Mouse (Mus musculus): Measurements from ENCODE around the gene Eaf2. TPM values are rescaled to one million over a fixed set of nuclear protein-coding genes. Genes with fewer than 3 reads are reported as not detected.

Eaf2 gene
- polyA plus RNA-seq, 2 experiments: 0.22 to 0.70 TPM

DNA sequence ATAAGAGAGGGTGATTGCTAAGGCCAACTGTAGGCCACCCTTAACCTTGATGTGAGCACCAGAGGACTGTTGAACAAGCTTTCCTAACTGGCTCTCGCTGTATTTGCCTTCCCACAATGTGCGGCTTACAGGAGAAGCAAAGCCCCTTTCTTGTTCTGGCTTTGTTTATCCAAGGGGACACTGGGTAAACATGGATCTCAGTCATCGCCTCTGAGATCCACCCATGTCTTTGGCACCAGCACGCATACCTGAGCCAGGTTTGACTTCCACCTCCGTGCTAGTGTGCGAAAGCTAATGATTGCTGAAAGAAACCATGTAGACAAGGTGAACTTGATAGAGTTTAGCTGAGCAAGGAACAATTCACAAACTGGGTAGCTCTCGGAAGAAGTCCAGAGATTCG is 131.2 kb downstream of the Eaf2 start:
- H3K9me3 ChIP-seq (ENCODE audit: control insufficient read depth, low read length): no peaks in the 10 kb centered on the region
- H3K27me3 ChIP-seq (ENCODE audit: control insufficient read depth, insufficient read depth, low read length): no peaks in the 10 kb centered on the region
- 64% methylated on average over 8 of the region's 8 CpGs for WGBS (ENCODE audit: insufficient replicate concordance)
- no peak for ATAC-seq (ENCODE audit: insufficient read depth)
- no peaks in the 10 kb centered on the region for H3K36me3 ChIP-seq (replicated peaks; ENCODE audit: control insufficient read depth, insufficient read depth, low read depth)
- no peaks in the 10 kb centered on the region for H3K4me1 ChIP-seq (replicated peaks; ENCODE audit: control insufficient read depth in 2 of 2, insufficient read depth in 2 of 2, low read length in 1 of 2)
- no peak overlapping the region for H3K4me3 ChIP-seq (ENCODE audit: insufficient read depth in 1 of 2, low read depth in 2 of 2, low read length in 2 of 2)
- H3K9ac ChIP-seq (replicated peaks): no peak overlapping the region
- DNase-seq (ENCODE audit: low read depth in 3 of 3, low spot score in 3 of 3): no peak
- TF ChIP-seq EP300 (IDR thresholded peaks at IDR 0.05; ENCODE audit: low read depth): no peak
- H3K27ac ChIP-seq: no peak overlapping the region
- no peak overlapping the region for H3K4me2 ChIP-seq (ENCODE audit: low read depth)

Small RNA genes lying within 50 kb of the gene (microRNA-seq; reads per million reads assigned to microRNA genes)
- gene Gm22617: not detected

Other genes starting within 250 kb of the Eaf2 start
- gene Cd86, start 208.9 kb downstream of the Eaf2 start, polyA plus RNA-seq (2012; rRNA removed): 2.6 and 4.8 TPM in 2 replicates
- gene Cd86, start 208.9 kb downstream of the Eaf2 start, polyA plus RNA-seq (2014; fragmentation: Nextera tagmentation; extraction: Ambion mirVana): 7.1 and 7.7 TPM in 2 replicates
- gene Ildr1, start 181.0 kb downstream of the Eaf2 start, polyA plus RNA-seq (2012; rRNA removed): 0.03 and 0.04 TPM in 2 replicates
- 0.05 and 0.08 TPM in 2 replicates for gene Ildr1, start 181.0 kb downstream of the Eaf2 start, polyA plus RNA-seq (2014; fragmentation: Nextera tagmentation; extraction: Ambion mirVana)
- 1.5 and 3.2 TPM in 2 replicates for gene Slc15a2, start 90.0 kb downstream of the Eaf2 start, polyA plus RNA-seq (2012; rRNA removed)
- gene Slc15a2, start 90.0 kb downstream of the Eaf2 start, polyA plus RNA-seq (2014; fragmentation: Nextera tagmentation; extraction: Ambion mirVana): 0.32 and 2.8 TPM in 2 replicates
- 1.7 and 3.1 TPM in 2 replicates for gene Iqcb1, start 46.6 kb downstream of the Eaf2 start, polyA plus RNA-seq (2012; rRNA removed)
- 6.8 and 8.7 TPM in 2 replicates for gene Iqcb1, start 46.6 kb downstream of the Eaf2 start, polyA plus RNA-seq (2014; fragmentation: Nextera tagmentation; extraction: Ambion mirVana)
- gene Golgb1, start 137 bp upstream of the Eaf2 start, polyA plus RNA-seq (2012; rRNA removed): 9.0 and 13.3 TPM in 2 replicates
- gene Golgb1, start 137 bp upstream of the Eaf2 start, polyA plus RNA-seq (2014; fragmentation: Nextera tagmentation; extraction: Ambion mirVana): 22.0 and 26.4 TPM in 2 replicates
- 7.3 and 12.3 TPM in 2 replicates for gene Hcls1, start 60.0 kb upstream of the Eaf2 start, polyA plus RNA-seq (2012; rRNA removed)
- 5.1 and 5.8 TPM in 2 replicates for gene Hcls1, start 60.0 kb upstream of the Eaf2 start, polyA plus RNA-seq (2014; fragmentation: Nextera tagmentation; extraction: Ambion mirVana)
- gene Fbxo40, start 115.5 kb upstream of the Eaf2 start, polyA plus RNA-seq (2012; rRNA removed): 0.06 TPM in 1 of 2 replicates, not detected in the other
- gene Fbxo40, start 115.5 kb upstream of the Eaf2 start, polyA plus RNA-seq (2014; fragmentation: Nextera tagmentation; extraction: Ambion mirVana): 0.04 TPM in 1 of 2 replicates, not detected in the other
- 5.9 and 8.7 TPM in 2 replicates for gene Polq, start 136.8 kb upstream of the Eaf2 start, polyA plus RNA-seq (2012; rRNA removed)
- 9.0 and 11.3 TPM in 2 replicates for gene Polq, start 136.8 kb upstream of the Eaf2 start, polyA plus RNA-seq (2014; fragmentation: Nextera tagmentation; extraction: Ambion mirVana)

Measured in liver, embryonic 14.5 days (tissue).